14 mouse cellular contexts compared by ENCODE assay signal in genomic region chr16:47058811-47059210, GRCm38 (mm10).
"Had no signal": no experiment of that assay in that cellular context is flagged by ENCODE, and none has a peak within 500 bp of the region (broad histone marks: within the 10 kb centered on the region; RNA-seq: fewer than 3 reads in every experiment).

No protein-coding gene starts in this region.

- DNase-seq: right cerebral cortex, adult 18-20 months; right cerebral cortex, postnatal 14 days; right cerebral cortex, postnatal 25 days; right cerebral cortex, postnatal 4 days; spleen, adult 18-20 months; thymus, adult 18-20 months; thymus, adult 2 months; thymus, postnatal 14 days; thymus, postnatal 25 days; thymus, postnatal 36 days; thymus, postnatal 4 days had no signal

- H3K4me2 ChIP-seq: neural tube, embryonic 15.5 days; stomach, embryonic 15.5 days had no signal

- H3K9ac ChIP-seq: neural tube, embryonic 15.5 days; stomach, embryonic 15.5 days had no signal

- H3K27me3 ChIP-seq: neural tube, embryonic 15.5 days; stomach, embryonic 15.5 days had no signal

- H3K27ac ChIP-seq: neural tube, embryonic 15.5 days; stomach, embryonic 15.5 days; stomach, postnatal 0 days had no signal

- H3K9me3 ChIP-seq: neural tube, embryonic 15.5 days; stomach, embryonic 15.5 days had no signal

- H3K4me3 ChIP-seq: neural tube, embryonic 15.5 days; stomach, embryonic 15.5 days had no signal

- H3K36me3 ChIP-seq: neural tube, embryonic 15.5 days; stomach, embryonic 15.5 days had no signal

- H3K4me1 ChIP-seq: stomach, embryonic 15.5 days had no signal
